Mouse (Mus musculus) MEL (cell line): Measurements from ENCODE around the gene Bcl3. TPM values are rescaled to one million over a fixed set of nuclear protein-coding genes. Genes with fewer than 3 reads are reported as not detected.

Source experiments
- DNase-seq: peaks from one replicate; pipeline ENCODE4 v3.0.0; 2011; ENCODE audit warnings: low read depth, low spot score
- H3K27ac ChIP-seq: 2 replicates; pipeline ENCODE4 v1.5.1; 2012; ENCODE audit warnings: low read depth, mild to moderate bottlenecking, control low read depth, low read length, moderate library complexity; ENCODE audit not compliant: control insufficient read depth
- H3K27me3 ChIP-seq, 2 experiments: fragments of 150-350 bp in 1 of 2; sonication (generic) in 1 of 2; 2 replicates each; pipeline ENCODE4 v1.6.1; 2012; ENCODE audit warnings: low read length in 2 of 2, mild to moderate bottlenecking in 2 of 2, improper control_type of control experiment in 1 of 2, moderate library complexity in 1 of 2; ENCODE audit not compliant: insufficient read depth in 2 of 2, control insufficient read depth in 1 of 2
- H3K36me3 ChIP-seq, 2 experiments: 2 replicates each; pipeline ENCODE4 v1.6.1; 2012 to 2014; ENCODE audit warnings: low read length in 2 of 2, improper control_type of control experiment in 1 of 2, inconsistent platforms in 1 of 2, mild to moderate bottlenecking in 1 of 2; ENCODE audit not compliant: insufficient read depth in 2 of 2, control insufficient read depth in 1 of 2
- H3K4me1 ChIP-seq, 2 experiments: fragments of 150-350 bp in 1 of 2; sonication (generic) in 1 of 2; 2 replicates each; pipeline ENCODE4 v1.6.1; 2012; ENCODE audit warnings: low read length in 2 of 2, improper control_type of control experiment in 1 of 2, mild to moderate bottlenecking in 1 of 2; ENCODE audit not compliant: insufficient read depth in 2 of 2, control insufficient read depth in 1 of 2
- H3K4me3 ChIP-seq, 2 experiments: fragments of 150-350 bp in 1 of 2; sonication (generic) in 1 of 2; 2 replicates each; pipeline ENCODE4 v1.5.1; 2012; ENCODE audit warnings: low read depth in 2 of 2, low read length in 2 of 2, mild to moderate bottlenecking in 2 of 2, moderate library complexity in 2 of 2, control low read depth in 1 of 2, improper control_type of control experiment in 1 of 2; ENCODE audit not compliant: control insufficient read depth in 1 of 2, insufficient read depth in 1 of 2
- H3K79me2 ChIP-seq: 2 replicates; pipeline ENCODE4 v1.6.1; 2012; ENCODE audit warnings: mild to moderate bottlenecking, low read length, moderate library complexity; ENCODE audit not compliant: control insufficient read depth, poor library complexity, insufficient read depth
- H3K9ac ChIP-seq: 2 replicates; pipeline ENCODE4 v1.6.1; 2012; ENCODE audit warnings: low read depth, mild to moderate bottlenecking, control low read depth, low read length, moderate library complexity; ENCODE audit not compliant: control insufficient read depth, poor library complexity, severe bottlenecking
- H3K9me3 ChIP-seq: fragments of 150-350 bp; sonication (generic); replicated peaks from 2 replicates; pipeline ENCODE4 v1.6.1; 2012; ENCODE audit warnings: mild to moderate bottlenecking, low read length, improper control_type of control experiment, moderate library complexity; ENCODE audit not compliant: insufficient read depth
- BHLHE40 ChIP-seq: IDR thresholded peaks from 2 replicates; pipeline ENCODE4 v1.6.1; 2012; ENCODE audit warnings: low read depth, mild to moderate bottlenecking, inconsistent platforms, low read length, improper control_type of control experiment, borderline replicate concordance
- CHD1 ChIP-seq: IDR thresholded peaks from 2 replicates; pipeline ENCODE4 v1.6.1; 2012; ENCODE audit warnings: low read depth, mild to moderate bottlenecking, inconsistent platforms, low read length, improper control_type of control experiment
- CHD2 ChIP-seq: IDR thresholded peaks from 2 replicates; pipeline ENCODE4 v1.6.1; 2011; ENCODE audit warnings: low read length, improper control_type of control experiment
- CTCF ChIP-seq, 3 experiments: IDR thresholded peaks in 2 of 3; conservative IDR thresholded peaks in 1 of 3; 2 replicates each; pipeline ENCODE4 v1.5.1; 2011 to 2012; ENCODE audit warnings: low read length in 3 of 3, low read depth in 2 of 3, mild to moderate bottlenecking in 2 of 3, improper control_type of control experiment in 1 of 3, inconsistent platforms in 1 of 3, mixed read lengths in 1 of 3, moderate library complexity in 1 of 3; ENCODE audit not compliant: control insufficient read depth in 1 of 3, insufficient read depth in 1 of 3, poor library complexity in 1 of 3, severe bottlenecking in 1 of 3
- E2F4 ChIP-seq: IDR thresholded peaks from 2 replicates; pipeline ENCODE4 v1.6.1; 2011; ENCODE audit warnings: low read depth, low read length, improper control_type of control experiment, borderline replicate concordance
- ELF1 ChIP-seq: IDR thresholded peaks from 2 replicates; pipeline ENCODE4 v1.6.1; 2014; ENCODE audit warnings: low read depth, mild to moderate bottlenecking, inconsistent platforms, low read length, improper control_type of control experiment, moderate library complexity
- EP300 ChIP-seq, 2 experiments: IDR thresholded peaks; 2 replicates each; pipeline ENCODE4 v1.6.1; 2011; ENCODE audit warnings: improper control_type of control experiment in 2 of 2, low read length in 2 of 2, low read depth in 1 of 2, mild to moderate bottlenecking in 1 of 2
- ETS1 ChIP-seq: IDR thresholded peaks from 2 replicates; pipeline ENCODE4 v1.6.1; 2012; ENCODE audit warnings: low read depth, mild to moderate bottlenecking, inconsistent platforms, low read length, improper control_type of control experiment, moderate library complexity
- GATA1 ChIP-seq: IDR thresholded peaks from 2 replicates; pipeline ENCODE4 v1.6.1; 2011; ENCODE audit warnings: low read depth, low read length, improper control_type of control experiment
- HCFC1 ChIP-seq: IDR thresholded peaks from 2 replicates; pipeline ENCODE4 v1.6.1; 2012; ENCODE audit warnings: low read depth, mild to moderate bottlenecking, inconsistent platforms, low read length, improper control_type of control experiment, moderate library complexity
- MAFK ChIP-seq: IDR thresholded peaks from 2 replicates; pipeline ENCODE4 v1.6.1; 2011; ENCODE audit warnings: low read depth, mild to moderate bottlenecking, low read length, improper control_type of control experiment, borderline replicate concordance
- MAX ChIP-seq: IDR thresholded peaks from 2 replicates; pipeline ENCODE4 v1.6.1; 2011; ENCODE audit warnings: low read length, improper control_type of control experiment
- MAZ ChIP-seq: IDR thresholded peaks from 2 replicates; pipeline ENCODE4 v1.6.1; 2012; ENCODE audit warnings: low read depth, mild to moderate bottlenecking, inconsistent platforms, low read length, improper control_type of control experiment
- MEF2A ChIP-seq: IDR thresholded peaks from 2 replicates; pipeline ENCODE4 v1.6.1; 2014; ENCODE audit warnings: low read depth, mild to moderate bottlenecking, inconsistent platforms, low read length, improper control_type of control experiment; ENCODE audit not compliant: poor library complexity, insufficient replicate concordance, severe bottlenecking; ENCODE audit errors: extremely low read depth
- MXI1 ChIP-seq: IDR thresholded peaks from 2 replicates; pipeline ENCODE4 v1.6.1; 2011; ENCODE audit warnings: mild to moderate bottlenecking, low read depth, low read length, improper control_type of control experiment
- MYB ChIP-seq: IDR thresholded peaks from 2 replicates; pipeline ENCODE4 v1.6.1; 2011; ENCODE audit warnings: mild to moderate bottlenecking, low read depth, low read length, improper control_type of control experiment
- MYC ChIP-seq: IDR thresholded peaks from 2 replicates; pipeline ENCODE4 v1.6.1; 2011; ENCODE audit warnings: low read depth, mild to moderate bottlenecking, low read length, improper control_type of control experiment, moderate library complexity
- NELFE ChIP-seq: IDR thresholded peaks from 2 replicates; pipeline ENCODE4 v1.6.1; 2011; ENCODE audit warnings: low read depth, low read length, improper control_type of control experiment
- NRF1 ChIP-seq: IDR thresholded peaks from 2 replicates; pipeline ENCODE4 v1.6.1; 2014; ENCODE audit warnings: low read depth, mild to moderate bottlenecking, inconsistent platforms, low read length, improper control_type of control experiment, moderate library complexity; ENCODE audit not compliant: poor library complexity, insufficient read depth, severe bottlenecking
- POLR2A ChIP-seq, 2 experiments: IDR thresholded peaks; 2 replicates each; pipeline ENCODE4 v1.6.1; 2011 to 2012; ENCODE audit warnings: low read length in 2 of 2, mild to moderate bottlenecking in 2 of 2, control low read depth in 1 of 2, improper control_type of control experiment in 1 of 2, low read depth in 1 of 2, moderate library complexity in 1 of 2; ENCODE audit not compliant: control insufficient read depth in 1 of 2, insufficient read depth in 1 of 2, poor library complexity in 1 of 2
- POLR2AphosphoS2 ChIP-seq: IDR thresholded peaks from 2 replicates; pipeline ENCODE4 v1.6.1; 2011; ENCODE audit warnings: low read length, improper control_type of control experiment
- POLR2AphosphoS5 ChIP-seq: IDR thresholded peaks from 2 replicates; pipeline ENCODE4 v1.6.1; 2012; ENCODE audit warnings: low read depth, borderline replicate concordance, mild to moderate bottlenecking, inconsistent platforms, low read length, moderate library complexity, mixed read lengths
- RAD21 ChIP-seq: IDR thresholded peaks from 2 replicates; pipeline ENCODE4 v1.6.1; 2011; ENCODE audit warnings: mild to moderate bottlenecking, low read depth, low read length, improper control_type of control experiment
- RCOR1 ChIP-seq: IDR thresholded peaks from 2 replicates; pipeline ENCODE4 v1.6.1; 2012; ENCODE audit warnings: low read depth, mild to moderate bottlenecking, inconsistent platforms, low read length, improper control_type of control experiment
- SIN3A ChIP-seq: IDR thresholded peaks from 2 replicates; pipeline ENCODE4 v1.6.1; 2012; ENCODE audit warnings: low read length, improper control_type of control experiment, inconsistent platforms
- SMC3 ChIP-seq: IDR thresholded peaks from 2 replicates; pipeline ENCODE4 v1.6.1; 2011; ENCODE audit warnings: low read depth, low read length, improper control_type of control experiment
- TAL1 ChIP-seq: IDR thresholded peaks from 2 replicates; pipeline ENCODE4 v1.6.1; 2012; ENCODE audit warnings: mild to moderate bottlenecking, inconsistent platforms, low read length, moderate library complexity, mixed read lengths
- TBP ChIP-seq: IDR thresholded peaks from 2 replicates; pipeline ENCODE4 v1.8.0; 2011; ENCODE audit warnings: low read depth, low read length, improper control_type of control experiment
- TCF12 ChIP-seq: IDR thresholded peaks from 2 replicates; pipeline ENCODE4 v1.6.1; 2014; ENCODE audit warnings: low read depth, mild to moderate bottlenecking, inconsistent platforms, low read length, improper control_type of control experiment, moderate library complexity
- UBTF ChIP-seq: IDR thresholded peaks from 2 replicates; pipeline ENCODE4 v1.6.1; 2012; ENCODE audit warnings: low read depth, mild to moderate bottlenecking, inconsistent platforms, low read length, improper control_type of control experiment, moderate library complexity, borderline replicate concordance; ENCODE audit not compliant: insufficient read depth
- USF1 ChIP-seq: IDR thresholded peaks from 2 replicates; pipeline ENCODE4 v1.6.1; 2014; ENCODE audit warnings: low read depth, mild to moderate bottlenecking, inconsistent platforms, low read length, improper control_type of control experiment, moderate library complexity
- USF2 ChIP-seq, 2 experiments: IDR thresholded peaks; 2 replicates each; pipeline ENCODE4 v1.6.1; 2011 to 2012; ENCODE audit warnings: improper control_type of control experiment in 2 of 2, low read length in 2 of 2, borderline replicate concordance in 1 of 2, inconsistent platforms in 1 of 2, low read depth in 1 of 2, mild to moderate bottlenecking in 1 of 2; ENCODE audit not compliant: insufficient read depth in 1 of 2
- ZC3H11A ChIP-seq: IDR thresholded peaks from 2 replicates; pipeline ENCODE4 v1.6.1; 2012; ENCODE audit warnings: low read depth, mild to moderate bottlenecking, inconsistent platforms, low read length, improper control_type of control experiment
- ZKSCAN1 ChIP-seq: IDR thresholded peaks from 2 replicates; pipeline ENCODE4 v1.6.1; 2012; ENCODE audit warnings: low read depth, mild to moderate bottlenecking, inconsistent platforms, low read length, improper control_type of control experiment, moderate library complexity
- ZMIZ1 ChIP-seq: IDR thresholded peaks from 2 replicates; pipeline ENCODE4 v1.6.1; 2012; ENCODE audit warnings: low read depth, mild to moderate bottlenecking, inconsistent platforms, low read length, improper control_type of control experiment, moderate library complexity
- ZNF384 ChIP-seq: IDR thresholded peaks from 2 replicates; pipeline ENCODE4 v1.6.1; 2012; ENCODE audit warnings: low read depth, mild to moderate bottlenecking, inconsistent platforms, low read length, improper control_type of control experiment
- polyA plus RNA-seq, 2 experiments: library from polyadenylated mRNA; stranded (reverse) in 1 of 2; unstranded in 1 of 2; fragments of >175 nt in 1 of 2; fragments of >200 nt in 1 of 2; gene quantifications; 2 replicates each; pipeline versions ENCODE4 v1.2.1 to v1.2.4; 2012; ENCODE audit warnings: low replicate concordance in 2 of 2, low read depth in 1 of 2; ENCODE audit not compliant: insufficient read length in 2 of 2, insufficient read depth in 1 of 2, missing spikeins in 1 of 2
- total RNA-seq: library from RNA; depleted of rRNA; stranded (reverse); fragments of 300-350 nt; gene quantifications from 2 replicates; pipeline ENCODE4 v1.2.3, GENCODE M21; 2012

The Bcl3 gene
- total and polyA plus RNA-seq, 3 experiments, result 2.7 to 6.7 TPM; not detected in 1

GRCm38 (mm10) chr7:19813579-19814122 is 8.9 kb downstream of the Bcl3 start:
- H3K4me1 ChIP-seq, result peaks cover 20 to 28% of the 10 kb centered on the region in 2 experiments
- no peaks in the 10 kb centered on the region for H3K79me2 ChIP-seq
- H3K27me3 ChIP-seq, result no peaks in the 10 kb centered on the region
- H3K9me3 ChIP-seq, result no peaks in the 10 kb centered on the region
- H3K4me3 ChIP-seq, result no peak overlapping the region
- peaks cover 0 to 14% of the 10 kb centered on the region in 2 experiments; a peak in 2 of 4 replicates for H3K36me3 ChIP-seq
- DNase-seq, result peak; percentile 83
- H3K27ac ChIP-seq, result peak overlapping the region; percentile 41
- no peak overlapping the region for H3K9ac ChIP-seq
- no peak for TF ChIP-seq MAZ
- peak; percentile 77 for TF ChIP-seq ETS1
- 0 out of 2 replicates have a peak, but pooled peaks have one; percentile 32 for TF ChIP-seq TBP
- no peak for TF ChIP-seq RCOR1
- TF ChIP-seq MAFK, result 0 out of 2 replicates have a peak, but pooled peaks have one; percentile 5
- peak; percentile 70; the same call in 1 of the 2 replicates for TF ChIP-seq TCF12
- TF ChIP-seq ZKSCAN1, result no peak
- TF ChIP-seq SMC3, result no peak
- TF ChIP-seq POLR2AphosphoS5, result no peak
- TF ChIP-seq ZMIZ1, result 0 out of 2 replicates have a peak, but pooled peaks have one; percentile 2
- TF ChIP-seq USF2 (IDR thresholded peaks at IDR 0.05; ENCODE audit: borderline replicate concordance in 1 of 2, insufficient read depth in 1 of 2, low read depth in 1 of 2, low read length in 2 of 2), result peak in 1 of 2 experiments; percentile 20; a peak in 1 of 4 replicates
- no peak for TF ChIP-seq UBTF
- TF ChIP-seq CHD1, result no peak
- peak; percentile 83 for TF ChIP-seq GATA1
- TF ChIP-seq ZNF384, result no peak
- peak; percentile 80 for TF ChIP-seq MXI1
- TF ChIP-seq HCFC1, result 0 out of 2 replicates have a peak, but pooled peaks have one; percentile 27
- no peak for TF ChIP-seq E2F4
- peak; percentile 77; the same call in 1 of the 2 replicates for TF ChIP-seq USF1
- no peak for TF ChIP-seq CHD2
- no peak for TF ChIP-seq POLR2AphosphoS2
- TF ChIP-seq NELFE, result 0 out of 2 replicates have a peak, but pooled peaks have one; percentile 28
- TF ChIP-seq SIN3A, result peak; percentile 81
- TF ChIP-seq CTCF (IDR thresholded peaks at IDR 0.05 in 2 of 3, conservative IDR thresholded peaks at IDR 0.05 in 1 of 3; ENCODE audit: control insufficient read depth in 1 of 3, insufficient read depth in 1 of 3, low read depth in 2 of 3, low read length in 3 of 3, poor library complexity in 1 of 3, severe bottlenecking in 1 of 3), result no peak
- peak; percentile 25; the same call in 1 of the 2 replicates for TF ChIP-seq BHLHE40
- TF ChIP-seq NRF1, result no peak
- no peak for TF ChIP-seq MEF2A
- TF ChIP-seq MYC, result peak; percentile 88
- TF ChIP-seq TAL1, result peak; percentile 68
- 0 out of 2 replicates have a peak, but pooled peaks have one; percentile 6 for TF ChIP-seq ELF1
- TF ChIP-seq RAD21, result no peak
- TF ChIP-seq POLR2A (IDR thresholded peaks at IDR 0.05; ENCODE audit: control insufficient read depth in 1 of 2, insufficient read depth in 1 of 2, low read depth in 1 of 2, low read length in 2 of 2, poor library complexity in 1 of 2), result peak in 1 of 2 experiments; percentile 16; a peak in 1 of 4 replicates
- TF ChIP-seq MYB, result no peak
- peak; percentile 78 for TF ChIP-seq MAX
- no peak for TF ChIP-seq ZC3H11A
- TF ChIP-seq EP300 (IDR thresholded peaks at IDR 0.05; ENCODE audit: low read depth in 1 of 2, low read length in 2 of 2), result peak; percentile 75 to 78
